Mouse (Mus musculus): ENCODE measurements at regions not wholly inside any gene's neighbourhood (a gene's known extent, or its start where the extent isn't known, plus 50 kb on each side); places are given as distances from the start of the nearest gene placed in this dataset.

GRCm38 (mm10) chr2:22156576-22156975 is 70.7 kb upstream of the Myo3a start:
- TF ChIP-seq GATA1 (IDR thresholded peaks at IDR 0.05; ENCODE audit: low read length) (no peak), TAL1 (IDR thresholded peaks at IDR 0.05; ENCODE audit: low read length) (no peak)

All from erythroblast, embryonic 14.5 days (primary cell).